Mouse (Mus musculus) heart, postnatal 4 days (tissue): ENCODE measurements around the gene Tenm4. TPM values are rescaled to one million over a fixed set of nuclear protein-coding genes. Genes with fewer than 3 reads are reported as not detected.

Source experiments
- DNase-seq: peaks from one replicate; pipeline ENCODE4 v3.0.0; 2021
- total RNA-seq, 2 experiments: library from RNA; stranded (reverse); gene quantifications; 2 replicates each; pipeline ENCODE4 v1.2.3; 2021

Tenm4 gene
- total RNA-seq, 2 experiments from 2014 or later = 8.3 to 8.7 TPM

- DNase-seq = no peak
Measured at GRCm38 (mm10) chr7:96408161-96408889, 237.3 kb downstream of the Tenm4 start.

- no peak for DNase-seq
Measured at GRCm38 (mm10) chr7:96409323-96409880, 238.4 kb downstream of the Tenm4 start.

- no peak for DNase-seq
Measured at GRCm38 (mm10) chr7:96413822-96414221, 242.8 kb downstream of the Tenm4 start.

GRCm38 (mm10) chr7:96414290-96415055, 243.4 kb downstream of the Tenm4 start:
- DNase-seq = no peak

- DNase-seq = peak; percentile 68
Measured at GRCm38 (mm10) chr7:96417251-96418004, 246.4 kb downstream of the Tenm4 start.

GRCm38 (mm10) chr7:96418146-96418545, 247.1 kb downstream of the Tenm4 start:
- DNase-seq = no peak

GRCm38 (mm10) chr7:96420045-96420444, 249.0 kb downstream of the Tenm4 start:
- DNase-seq = peak; percentile 18

GRCm38 (mm10) chr7:96420926-96421605, 250.0 kb downstream of the Tenm4 start:
- peak; percentile 58 for DNase-seq

- DNase-seq = no peak
Measured at GRCm38 (mm10) chr7:96426954-96427353, 255.9 kb downstream of the Tenm4 start.

GRCm38 (mm10) chr7:96433307-96433706, 262.3 kb downstream of the Tenm4 start:
- no peak for DNase-seq

GRCm38 (mm10) chr7:96438392-96438791, 267.3 kb downstream of the Tenm4 start:
- no peak for DNase-seq

GRCm38 (mm10) chr7:96440161-96440707, 269.2 kb downstream of the Tenm4 start:
- DNase-seq = no peak

GRCm38 (mm10) chr7:96445771-96446170, 274.7 kb downstream of the Tenm4 start:
- DNase-seq = no peak

- no peak for DNase-seq
Measured at GRCm38 (mm10) chr7:96447806-96448397, 276.9 kb downstream of the Tenm4 start.

GRCm38 (mm10) chr7:96455957-96456356, 284.9 kb downstream of the Tenm4 start:
- DNase-seq = no peak

- DNase-seq = no peak
Measured at GRCm38 (mm10) chr7:96456618-96457017, 285.6 kb downstream of the Tenm4 start.

- no peak for DNase-seq
Measured at GRCm38 (mm10) chr7:96457891-96458290, 286.8 kb downstream of the Tenm4 start.

- no peak for DNase-seq
Measured at GRCm38 (mm10) chr7:96458992-96459391, 287.9 kb downstream of the Tenm4 start.

GRCm38 (mm10) chr7:96466761-96467160, 295.7 kb downstream of the Tenm4 start:
- DNase-seq = no peak

GRCm38 (mm10) chr7:96470821-96471220, 299.8 kb downstream of the Tenm4 start:
- DNase-seq = no peak

GRCm38 (mm10) chr7:96474560-96475089, 303.6 kb downstream of the Tenm4 start:
- DNase-seq = no peak
